Mouse (Mus musculus): ENCODE data around the gene Olfr1368.
"Not testable (repeated sequence)": the region's sequence is repeated elsewhere in the genome, so short reads cannot be mapped to it uniquely, and the experiment has no call there.

The Olfr1368 gene

GRCm38 (mm10) chr13:21167910-21168300, 22.2 kb upstream of the Olfr1368 start:
- peak; percentile 66 for DNase-seq (ENCODE audit: low spot score)

GRCm38 (mm10) chr13:21166936-21167909, 21.6 kb upstream of the Olfr1368 start:
- peak; percentile 85 for DNase-seq (ENCODE audit: low spot score)

GRCm38 (mm10) chr13:21162591-21162990, 16.9 kb upstream of the Olfr1368 start:
- no peak for DNase-seq (ENCODE audit: low spot score)

- DNase-seq (ENCODE audit: low spot score): no peak
These were observed 15.9 kb upstream of the Olfr1368 start for GRCm38 (mm10) chr13:21161591-21161990.

GRCm38 (mm10) chr13:21160657-21161590, 15.3 kb upstream of the Olfr1368 start:
- DNase-seq (ENCODE audit: low spot score): peak; percentile 88

- no peak for DNase-seq (ENCODE audit: low spot score)
These were observed 14.4 kb upstream of the Olfr1368 start for GRCm38 (mm10) chr13:21160041-21160511.

GRCm38 (mm10) chr13:21159475-21159819, 13.8 kb upstream of the Olfr1368 start:
- no peak for DNase-seq (ENCODE audit: low spot score)

GRCm38 (mm10) chr13:21158785-21159474, 13.3 kb upstream of the Olfr1368 start:
- peak; percentile 82 for DNase-seq (ENCODE audit: low spot score)

- no peak for DNase-seq (ENCODE audit: low spot score)
These were observed 12.4 kb upstream of the Olfr1368 start for GRCm38 (mm10) chr13:21158071-21158470.

- DNase-seq (ENCODE audit: low spot score): no peak
These were observed 10.2 kb upstream of the Olfr1368 start for GRCm38 (mm10) chr13:21155888-21156287.

GRCm38 (mm10) chr13:21142421-21142820, 3.2 kb downstream of the Olfr1368 start:
- no peak for DNase-seq (ENCODE audit: low spot score)

GRCm38 (mm10) chr13:21129339-21129738, 16.3 kb downstream of the Olfr1368 start, which contains the start of gene Olfr263:
Gene Olfr263 (plus strand): TSS chr13:21129639.
- DNase-seq (ENCODE audit: low spot score): not testable (repeated sequence)

- DNase-seq (ENCODE audit: low spot score): no peak
These were observed 31.5 kb downstream of the Olfr1368 start for GRCm38 (mm10) chr13:21114121-21114520.

GRCm38 (mm10) chr13:21111183-21111582, 34.5 kb downstream of the Olfr1368 start, which contains the start of gene Olfr1369-ps1:
Gene Olfr1369-ps1 (plus strand): TSS chr13:21111483.
- DNase-seq (ENCODE audit: low spot score): not testable (repeated sequence)

- no peak for DNase-seq (ENCODE audit: low spot score)
These were observed 35.2 kb downstream of the Olfr1368 start for GRCm38 (mm10) chr13:21110441-21110840.

- DNase-seq (ENCODE audit: low spot score): no peak
These were observed 35.9 kb downstream of the Olfr1368 start for GRCm38 (mm10) chr13:21109759-21110158.

Measured in yolk sac, embryonic 10.5 days (tissue).